Mouse (Mus musculus): ENCODE measurements at regions not wholly inside any gene's neighbourhood (a gene's known extent, or its start where the extent isn't known, plus 50 kb on each side); places are given as distances from the start of the nearest gene placed in this dataset.

DNA sequence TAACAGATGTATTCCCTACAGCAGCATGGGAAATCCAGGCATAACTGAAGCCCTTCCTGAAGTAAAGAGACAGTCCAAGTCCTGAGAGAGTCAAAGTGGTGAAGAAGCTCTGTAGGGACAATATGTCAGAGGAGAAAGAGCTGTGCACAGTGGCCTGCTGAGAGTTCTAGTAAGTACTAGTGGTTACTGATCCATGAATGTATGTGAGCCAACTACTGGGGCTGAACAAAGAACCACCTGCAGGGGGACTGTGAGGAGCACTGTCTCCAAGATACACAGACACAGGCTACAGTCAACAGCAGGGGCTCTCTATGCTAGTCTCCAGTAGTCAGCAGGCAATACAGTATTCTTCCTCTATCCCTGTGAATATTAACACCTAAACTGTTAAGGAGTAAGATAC, 785.9 kb upstream of the Tenm2 start:
- Histone ChIP-seq H3K4me2 (no peak overlapping the region), H3K27ac (no peak overlapping the region), H3K36me3 (no peaks in the 10 kb centered on the region), H3K9ac (no peak overlapping the region), H3K4me1 (replicated peaks) (no peaks in the 10 kb centered on the region), H3K27me3 (no peaks in the 10 kb centered on the region), H3K4me3 (no peak overlapping the region), H3K9me3 (no peaks in the 10 kb centered on the region)
- no peak for ATAC-seq (ENCODE audit: low FRiP score)

DNA sequence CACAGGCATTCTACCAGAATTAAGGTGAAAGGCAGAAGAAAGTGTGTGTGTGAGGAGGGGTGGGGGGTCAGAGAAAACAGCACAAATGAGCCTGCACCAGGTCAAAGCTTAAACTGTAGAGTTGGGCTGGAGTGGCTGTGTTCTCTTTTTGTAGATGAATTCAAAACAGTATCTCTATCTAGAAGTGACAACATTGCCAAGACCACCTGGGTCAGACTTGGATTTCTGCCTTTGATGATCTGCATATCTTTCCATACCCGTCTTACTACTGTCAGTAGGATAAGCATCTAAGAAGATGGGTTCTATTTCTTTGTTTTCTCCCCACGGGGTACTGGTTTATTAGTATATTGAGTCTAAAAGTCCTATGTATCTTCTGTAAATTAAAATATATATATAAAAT, 742.4 kb upstream of the Tenm2 start:
- H3K4me3 ChIP-seq = no peak overlapping the region
- H3K36me3 ChIP-seq = no peaks in the 10 kb centered on the region
- H3K27me3 ChIP-seq = no peaks in the 10 kb centered on the region
- no peak overlapping the region for H3K9ac ChIP-seq
- 96% methylated on average over 2 of the region's 2 CpGs for WGBS
- no peak overlapping the region for H3K27ac ChIP-seq
- no peaks in the 10 kb centered on the region for H3K9me3 ChIP-seq
- no peak overlapping the region for H3K4me2 ChIP-seq
- no peaks in the 10 kb centered on the region for H3K4me1 ChIP-seq (replicated peaks)
- ATAC-seq (ENCODE audit: low FRiP score) = no peak

DNA sequence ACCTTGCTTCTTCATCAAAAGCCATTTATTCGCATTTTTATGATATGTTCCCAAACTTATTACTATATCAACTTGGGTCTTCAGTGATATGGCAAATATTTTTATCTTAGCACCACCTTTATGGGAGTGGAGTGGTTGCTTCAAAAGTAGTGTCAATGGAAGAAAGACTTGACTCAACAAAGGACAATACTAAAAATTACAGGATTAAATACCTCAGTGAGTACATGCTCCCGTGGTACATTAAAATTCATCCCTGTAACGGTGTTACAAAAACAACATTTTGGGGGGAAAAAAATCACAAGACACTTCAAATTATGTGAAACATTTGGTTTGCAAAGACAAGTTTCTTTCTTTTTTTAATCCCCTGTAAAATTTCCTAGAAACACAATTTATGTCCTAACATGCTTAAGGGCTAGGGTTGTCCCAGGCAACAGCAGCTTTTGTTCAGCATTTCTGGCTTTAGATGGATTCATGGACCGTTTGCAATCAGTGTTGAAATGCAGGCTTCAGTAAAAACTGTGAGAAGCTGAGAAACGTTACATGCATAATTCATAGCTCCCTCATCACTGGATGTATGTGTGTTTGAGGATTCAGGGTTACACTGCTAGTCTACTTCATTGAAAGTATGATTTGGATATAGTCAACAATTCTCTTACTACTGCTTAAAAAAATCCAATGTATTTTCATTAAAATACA, 700.8 kb upstream of the Tenm2 start:
- no peak overlapping the region for H3K4me3 ChIP-seq
- H3K27ac ChIP-seq = no peak overlapping the region
- H3K9ac ChIP-seq = no peak overlapping the region
- no peak for ATAC-seq (ENCODE audit: low FRiP score)
- H3K4me2 ChIP-seq = no peak overlapping the region
- no peaks in the 10 kb centered on the region for H3K9me3 ChIP-seq
- WGBS = 47% methylated on average over 5 of the region's 5 CpGs
- H3K36me3 ChIP-seq = no peaks in the 10 kb centered on the region
- H3K4me1 ChIP-seq (replicated peaks) = no peaks in the 10 kb centered on the region
- H3K27me3 ChIP-seq = no peaks in the 10 kb centered on the region

DNA sequence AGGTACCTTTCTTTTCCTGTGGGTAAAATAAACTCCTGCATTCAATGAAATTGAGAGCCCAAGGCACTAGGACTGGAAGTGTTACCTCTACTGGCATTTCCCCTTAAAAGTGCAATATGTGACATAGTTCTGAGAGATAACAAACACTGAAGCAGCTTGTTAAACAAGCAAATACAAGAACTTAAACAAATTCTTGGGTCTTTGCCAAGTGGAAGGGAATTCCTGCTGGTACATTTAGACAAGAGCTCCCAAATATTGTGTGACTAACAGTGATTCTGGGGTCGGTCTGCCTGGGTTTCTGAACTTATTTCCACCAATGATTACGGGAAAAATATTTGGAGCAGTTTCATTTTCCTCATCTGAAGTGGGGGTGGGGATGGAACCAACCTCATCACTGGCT, 677.4 kb upstream of the Tenm2 start:
- no peaks in the 10 kb centered on the region for H3K4me1 ChIP-seq (replicated peaks)
- no peak overlapping the region for H3K27ac ChIP-seq
- H3K9ac ChIP-seq = no peak overlapping the region
- WGBS = 80% methylated on average over 2 of the region's 2 CpGs
- no peaks in the 10 kb centered on the region for H3K9me3 ChIP-seq
- no peak overlapping the region for H3K4me2 ChIP-seq
- H3K36me3 ChIP-seq = no peaks in the 10 kb centered on the region
- H3K27me3 ChIP-seq = no peaks in the 10 kb centered on the region
- ATAC-seq (ENCODE audit: low FRiP score) = no peak
- no peak overlapping the region for H3K4me3 ChIP-seq

DNA sequence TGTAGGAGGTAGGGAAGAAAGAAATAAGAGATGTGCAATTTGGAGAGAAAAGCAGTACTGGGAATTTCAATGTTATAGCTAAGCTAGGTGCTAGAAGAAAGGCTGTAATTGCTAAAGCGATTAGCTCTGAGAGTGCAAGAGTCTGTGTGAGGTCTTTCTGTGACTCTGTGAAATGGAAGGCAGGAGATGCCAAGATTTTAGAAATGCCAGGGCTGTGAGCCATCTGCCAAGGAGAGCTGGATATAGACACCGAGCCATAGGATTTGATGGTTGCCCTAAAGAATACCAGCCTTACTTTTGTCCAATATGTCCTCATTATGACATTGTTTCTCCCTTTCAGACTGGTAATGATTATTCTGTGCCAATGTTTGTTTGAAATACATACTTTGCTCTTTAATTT, 669.2 kb upstream of the Tenm2 start:
- Histone ChIP-seq H3K36me3 (no peaks in the 10 kb centered on the region), H3K4me2 (no peak overlapping the region), H3K9ac (no peak overlapping the region), H3K9me3 (no peaks in the 10 kb centered on the region), H3K4me1 (replicated peaks) (no peaks in the 10 kb centered on the region), H3K27me3 (no peaks in the 10 kb centered on the region), H3K4me3 (no peak overlapping the region), H3K27ac (no peak overlapping the region)
- WGBS = 91% methylated on average over 2 of the region's 2 CpGs
- no peak for ATAC-seq (ENCODE audit: low FRiP score)

DNA sequence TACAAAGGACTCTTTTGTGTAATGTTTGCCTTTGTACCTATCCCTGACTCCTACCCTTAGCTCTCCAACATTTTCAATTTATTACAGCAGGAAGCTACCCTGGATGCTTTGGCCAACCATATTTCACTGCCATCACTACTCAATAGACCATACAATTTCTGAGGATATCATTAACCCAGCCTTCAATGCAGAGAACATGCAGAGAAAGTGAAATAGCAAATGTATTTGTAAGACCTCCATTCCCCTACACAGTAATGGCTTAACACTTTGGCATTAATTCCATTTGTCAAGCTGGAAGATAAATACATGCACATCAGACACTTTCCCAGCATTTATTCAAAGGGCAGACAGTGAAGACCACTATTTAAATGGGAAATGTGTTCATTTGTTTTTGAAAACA, 661.9 kb upstream of the Tenm2 start:
- no peaks in the 10 kb centered on the region for H3K4me1 ChIP-seq (replicated peaks)
- H3K4me3 ChIP-seq = no peak overlapping the region
- H3K27ac ChIP-seq = no peak overlapping the region
- H3K4me2 ChIP-seq = no peak overlapping the region
- H3K9me3 ChIP-seq = no peaks in the 10 kb centered on the region
- H3K27me3 ChIP-seq = no peaks in the 10 kb centered on the region
- no peaks in the 10 kb centered on the region for H3K36me3 ChIP-seq
- no peak overlapping the region for H3K9ac ChIP-seq
- no peak for ATAC-seq (ENCODE audit: low FRiP score)

DNA sequence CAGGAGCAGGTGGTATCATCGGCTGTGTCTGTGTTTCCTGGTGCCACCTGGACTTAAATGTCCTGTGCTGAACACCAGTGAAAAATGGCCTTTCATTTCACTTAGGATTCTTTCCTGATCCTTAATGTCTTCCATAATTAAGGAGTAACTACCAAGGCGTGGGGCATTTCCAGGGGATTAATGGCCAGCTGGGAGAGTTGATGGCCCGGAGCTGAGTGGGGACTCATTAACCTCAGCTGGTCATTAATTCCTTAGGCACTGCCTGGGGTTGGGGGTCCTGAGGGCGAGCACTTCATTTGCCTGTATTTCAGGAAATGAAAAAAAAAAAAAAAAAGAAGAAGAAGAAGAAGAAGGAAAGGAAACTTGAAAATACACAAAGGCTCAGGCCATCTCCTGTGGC, 647.0 kb upstream of the Tenm2 start:
- H3K9me3 ChIP-seq = no peaks in the 10 kb centered on the region
- no peaks in the 10 kb centered on the region for H3K27me3 ChIP-seq
- H3K27ac ChIP-seq = no peak overlapping the region
- 52% methylated on average over 4 of the region's 4 CpGs for WGBS
- no peak overlapping the region for H3K9ac ChIP-seq
- H3K4me2 ChIP-seq = no peak overlapping the region
- no peak for ATAC-seq (ENCODE audit: low FRiP score)
- no peaks in the 10 kb centered on the region for H3K4me1 ChIP-seq (replicated peaks)
- H3K36me3 ChIP-seq = no peaks in the 10 kb centered on the region
- H3K4me3 ChIP-seq = no peak overlapping the region

DNA sequence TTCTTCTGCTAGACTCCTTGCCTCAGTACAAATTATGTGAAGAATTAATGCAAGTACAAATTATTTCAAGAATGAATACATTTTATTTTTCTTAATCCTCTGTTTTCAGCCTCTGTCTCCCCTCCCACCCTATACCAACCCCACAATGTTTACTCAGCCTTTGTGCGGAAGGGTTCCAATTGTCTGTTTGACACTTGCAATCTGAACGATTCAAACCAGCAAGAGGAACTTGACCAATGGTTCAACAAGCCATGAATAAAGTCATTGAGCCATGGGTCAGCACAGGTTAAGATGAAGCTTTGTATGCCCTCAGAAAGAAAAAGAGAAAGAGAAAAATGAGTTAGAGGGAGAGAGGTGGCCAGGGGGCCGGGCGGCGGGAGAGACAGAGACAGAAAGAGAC, 601.5 kb upstream of the Tenm2 start:
- ATAC-seq (ENCODE audit: low FRiP score) = no peak
- Histone ChIP-seq H3K27ac (no peak overlapping the region), H3K9me3 (no peaks in the 10 kb centered on the region), H3K27me3 (no peaks in the 10 kb centered on the region), H3K4me1 (replicated peaks) (no peaks in the 10 kb centered on the region; the same call in 1 of the 2 replicates), H3K4me2 (no peak overlapping the region), H3K4me3 (no peak overlapping the region), H3K9ac (no peak overlapping the region), H3K36me3 (no peaks in the 10 kb centered on the region)
- WGBS = 23% methylated on average over 5 of the region's 5 CpGs

DNA sequence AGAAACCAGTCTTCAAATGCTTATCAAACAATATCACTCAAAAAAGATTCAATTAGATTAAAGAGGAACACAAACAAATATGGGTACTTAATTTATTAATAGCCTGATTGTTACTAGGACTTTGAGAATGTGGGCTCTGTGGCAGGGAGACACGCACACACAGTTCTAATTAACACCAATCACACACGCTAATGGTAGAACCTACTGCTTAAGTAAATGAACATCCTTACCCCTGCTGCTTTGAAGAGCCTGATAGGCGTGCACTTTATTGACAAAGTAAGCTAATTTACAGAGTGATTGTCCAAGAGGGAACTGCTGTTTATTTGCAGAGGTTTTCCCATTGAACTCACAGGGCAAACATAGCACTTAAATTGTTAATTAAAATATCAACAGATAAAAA, 595.2 kb upstream of the Tenm2 start:
- no peak for ATAC-seq (ENCODE audit: low FRiP score)
- Histone ChIP-seq H3K27me3 (no peaks in the 10 kb centered on the region), H3K9me3 (no peaks in the 10 kb centered on the region), H3K36me3 (no peaks in the 10 kb centered on the region), H3K9ac (no peak overlapping the region), H3K4me3 (no peak overlapping the region), H3K4me2 (no peak overlapping the region), H3K27ac (no peak overlapping the region), H3K4me1 (replicated peaks) (no peaks in the 10 kb centered on the region)
- WGBS = 66% methylated on average over 3 of the region's 3 CpGs

DNA sequence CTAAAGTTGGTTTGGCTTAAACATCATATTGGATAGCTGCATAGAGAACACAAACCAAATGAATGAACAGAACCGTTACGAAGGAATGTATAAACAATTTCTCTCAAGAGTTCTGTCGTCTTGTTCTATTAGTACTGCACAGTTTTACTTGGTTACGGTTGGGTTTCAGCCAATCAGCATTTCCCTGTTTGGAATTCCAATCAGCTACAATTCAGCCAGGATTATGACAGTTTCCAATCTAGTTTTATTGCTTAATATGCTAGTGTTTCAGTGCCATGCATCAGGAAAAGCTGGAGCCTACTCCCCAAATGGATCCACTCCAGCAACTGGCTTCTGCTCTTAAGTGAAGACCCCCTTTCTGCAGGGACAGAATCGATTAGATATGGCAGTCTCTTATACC, 571.0 kb upstream of the Tenm2 start:
- no peak for ATAC-seq (ENCODE audit: low FRiP score)
- H3K27ac ChIP-seq = no peak overlapping the region
- H3K4me2 ChIP-seq = no peak overlapping the region
- no peak overlapping the region for H3K4me3 ChIP-seq
- WGBS = 89% methylated on average over 5 of the region's 5 CpGs
- H3K9me3 ChIP-seq = no peaks in the 10 kb centered on the region
- H3K9ac ChIP-seq = no peak overlapping the region
- H3K27me3 ChIP-seq = no peaks in the 10 kb centered on the region
- H3K36me3 ChIP-seq = no peaks in the 10 kb centered on the region
- no peaks in the 10 kb centered on the region for H3K4me1 ChIP-seq (replicated peaks)

DNA sequence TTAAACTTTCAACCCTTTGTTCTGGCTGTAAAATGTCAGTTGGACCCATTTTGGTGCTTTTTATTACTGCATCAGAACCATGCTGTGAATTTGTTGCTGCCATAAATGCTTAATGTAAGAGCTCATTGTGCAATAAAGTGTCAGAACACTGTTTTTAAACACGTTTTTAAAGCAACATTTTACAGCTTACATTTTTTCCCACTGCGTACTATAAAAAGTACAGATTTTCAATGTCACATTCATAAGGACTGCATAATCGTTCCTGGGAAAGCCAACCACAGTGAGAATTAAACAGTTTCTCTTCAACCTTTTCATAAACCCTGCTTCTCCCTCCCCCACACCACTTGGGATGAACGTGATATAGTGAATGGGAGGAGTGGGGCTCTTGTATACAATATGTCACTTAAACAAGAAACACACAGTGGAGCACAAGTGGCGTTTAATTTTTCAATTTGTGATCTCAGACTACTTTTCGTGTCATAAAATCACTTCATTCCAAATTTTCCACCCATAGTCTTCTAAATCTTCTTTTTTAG, 563.1 kb upstream of the Tenm2 start:
- Histone ChIP-seq H3K27ac (no peak overlapping the region), H3K4me3 (no peak overlapping the region), H3K4me2 (no peak overlapping the region), H3K4me1 (replicated peaks) (no peaks in the 10 kb centered on the region), H3K36me3 (no peaks in the 10 kb centered on the region), H3K27me3 (no peaks in the 10 kb centered on the region), H3K9ac (no peak overlapping the region), H3K9me3 (no peaks in the 10 kb centered on the region)
- 75% methylated on average over 6 of the region's 6 CpGs for WGBS
- ATAC-seq (ENCODE audit: low FRiP score) = no peak

DNA sequence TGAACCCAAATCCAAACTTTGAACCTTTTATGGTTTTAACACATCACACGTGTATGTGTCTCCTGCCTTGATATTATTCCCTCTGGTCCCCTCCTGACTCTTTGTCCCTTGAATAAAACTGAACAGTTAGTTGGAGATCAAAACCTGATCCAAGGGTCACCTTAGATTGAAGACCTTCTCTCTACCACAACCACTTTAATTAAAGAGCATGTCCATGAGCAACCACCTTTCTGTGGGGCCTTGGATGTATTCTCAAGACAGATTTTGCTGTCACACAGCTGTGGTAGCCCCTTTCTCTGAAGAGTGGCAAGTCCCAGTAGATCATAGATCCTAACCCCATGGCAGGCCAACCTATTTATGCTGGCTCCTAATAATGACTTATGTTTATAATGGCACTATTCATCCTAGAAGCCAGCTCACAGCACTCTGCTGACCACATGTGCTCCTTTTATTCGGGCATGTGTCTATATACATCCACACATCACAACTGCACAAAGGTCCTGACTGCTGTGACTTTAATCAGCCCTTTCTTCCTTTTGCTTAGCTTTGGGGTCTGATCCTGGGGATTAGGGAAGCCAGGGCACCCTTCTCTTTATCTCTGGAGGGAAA, 536.8 kb upstream of the Tenm2 start:
- no peak overlapping the region for H3K9ac ChIP-seq
- H3K4me1 ChIP-seq (replicated peaks) = no peaks in the 10 kb centered on the region
- H3K4me2 ChIP-seq = no peak overlapping the region
- H3K36me3 ChIP-seq = no peaks in the 10 kb centered on the region
- H3K27ac ChIP-seq = no peak overlapping the region
- 55% methylated on average over 2 of the region's 2 CpGs for WGBS
- H3K27me3 ChIP-seq = no peaks in the 10 kb centered on the region
- ATAC-seq (ENCODE audit: low FRiP score) = no peak
- H3K4me3 ChIP-seq = no peak overlapping the region
- no peaks in the 10 kb centered on the region for H3K9me3 ChIP-seq

DNA sequence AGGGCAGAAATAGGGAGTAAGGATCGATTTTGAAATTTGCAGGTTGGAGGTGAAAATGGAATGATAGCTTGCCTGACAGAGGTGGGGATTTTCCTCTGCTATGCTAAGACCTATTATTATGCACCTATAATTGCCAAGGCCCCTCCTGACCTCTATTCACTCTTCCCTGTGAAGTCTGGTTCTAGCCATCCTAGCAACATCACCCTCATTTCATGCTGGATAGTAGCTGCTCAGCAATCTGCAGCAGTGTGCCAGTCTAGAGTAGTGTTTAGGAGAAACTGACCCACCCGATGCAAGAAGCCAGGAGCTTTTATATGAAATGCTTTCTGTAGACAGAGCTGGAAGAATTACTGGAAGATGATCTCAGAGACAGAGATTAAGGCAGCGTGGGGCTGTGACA, 535.1 kb upstream of the Tenm2 start:
- Histone ChIP-seq H3K9ac (no peak overlapping the region), H3K4me3 (no peak overlapping the region), H3K27me3 (no peaks in the 10 kb centered on the region), H3K4me2 (no peak overlapping the region), H3K9me3 (no peaks in the 10 kb centered on the region), H3K36me3 (no peaks in the 10 kb centered on the region), H3K27ac (no peak overlapping the region), H3K4me1 (replicated peaks) (no peaks in the 10 kb centered on the region)
- WGBS = 64% methylated on average over 3 of the region's 3 CpGs
- no peak for ATAC-seq (ENCODE audit: low FRiP score)

Measured in hindbrain, embryonic 13.5 days (tissue).